Mouse (Mus musculus): Measurements from ENCODE around the gene Thada.
A peak's percentile ranks its signal among the peaks of the same experiment; 100 is the strongest.

The Thada gene

DNA sequence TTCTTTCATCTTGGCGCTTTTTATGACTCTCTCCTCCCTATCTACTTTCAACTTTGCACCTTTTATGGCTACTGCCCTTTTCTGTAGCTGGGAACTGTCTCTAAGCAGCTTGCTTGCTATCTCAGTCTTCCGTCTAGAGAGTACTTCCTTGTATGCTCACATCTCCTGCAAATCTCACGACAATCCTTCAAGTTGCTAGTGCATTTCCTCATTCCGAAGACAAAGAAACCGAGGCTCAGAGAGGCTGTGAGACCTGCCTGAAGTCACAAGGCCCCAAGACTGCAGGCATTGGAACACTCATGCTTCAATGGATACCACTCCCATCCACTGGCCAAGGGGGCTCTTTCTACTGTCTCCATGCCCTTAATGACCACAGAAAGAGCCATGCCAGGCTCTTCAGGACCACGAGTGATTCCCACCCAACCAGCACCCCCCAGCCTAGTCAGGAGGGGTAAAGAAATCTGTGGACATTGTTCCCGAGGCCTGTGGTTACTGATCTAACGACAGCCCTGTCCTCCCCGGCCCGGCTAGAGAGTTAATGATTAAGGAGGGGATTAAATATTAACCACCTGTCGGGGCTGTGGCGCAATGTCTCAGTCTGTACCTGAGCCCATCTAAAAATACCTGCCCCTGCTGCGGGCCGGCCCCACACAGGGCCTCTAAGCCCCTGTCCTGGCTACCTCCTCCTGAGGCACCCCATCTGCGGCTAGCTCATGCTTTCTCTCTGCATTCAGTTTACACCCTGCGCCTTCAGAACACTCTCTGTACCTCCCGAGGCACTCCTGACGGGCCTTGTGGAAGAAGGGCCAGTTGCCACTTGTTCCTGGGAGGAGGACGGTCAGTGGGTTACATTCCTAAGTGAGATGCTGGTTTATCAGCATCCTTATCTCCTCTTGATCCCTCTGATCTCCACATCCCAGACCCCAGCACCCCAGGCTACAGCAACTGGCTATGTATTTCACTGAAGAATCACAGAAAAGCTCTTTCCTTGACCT, 309.0 kb downstream of the Thada start:
- DNase-seq, result peak; percentile 88

DNA sequence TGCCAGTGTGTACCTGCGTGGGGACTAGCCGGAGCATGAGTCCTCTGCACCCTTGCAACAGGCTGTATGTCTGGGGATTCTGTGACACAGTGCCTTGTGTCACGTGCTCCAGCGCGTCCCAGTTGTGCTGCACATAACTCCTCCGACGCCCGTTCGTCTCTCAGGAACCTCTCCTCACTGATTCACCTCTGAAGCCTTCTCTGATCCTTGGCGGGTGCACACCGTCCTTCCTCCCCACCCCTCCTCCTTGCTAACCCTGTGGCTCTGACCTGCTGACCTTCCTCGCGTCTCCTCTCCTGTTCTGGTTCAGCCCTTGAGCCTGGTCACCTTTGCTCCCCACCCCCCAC, 309.8 kb downstream of the Thada start:
- peak; percentile 66 for DNase-seq

DNA sequence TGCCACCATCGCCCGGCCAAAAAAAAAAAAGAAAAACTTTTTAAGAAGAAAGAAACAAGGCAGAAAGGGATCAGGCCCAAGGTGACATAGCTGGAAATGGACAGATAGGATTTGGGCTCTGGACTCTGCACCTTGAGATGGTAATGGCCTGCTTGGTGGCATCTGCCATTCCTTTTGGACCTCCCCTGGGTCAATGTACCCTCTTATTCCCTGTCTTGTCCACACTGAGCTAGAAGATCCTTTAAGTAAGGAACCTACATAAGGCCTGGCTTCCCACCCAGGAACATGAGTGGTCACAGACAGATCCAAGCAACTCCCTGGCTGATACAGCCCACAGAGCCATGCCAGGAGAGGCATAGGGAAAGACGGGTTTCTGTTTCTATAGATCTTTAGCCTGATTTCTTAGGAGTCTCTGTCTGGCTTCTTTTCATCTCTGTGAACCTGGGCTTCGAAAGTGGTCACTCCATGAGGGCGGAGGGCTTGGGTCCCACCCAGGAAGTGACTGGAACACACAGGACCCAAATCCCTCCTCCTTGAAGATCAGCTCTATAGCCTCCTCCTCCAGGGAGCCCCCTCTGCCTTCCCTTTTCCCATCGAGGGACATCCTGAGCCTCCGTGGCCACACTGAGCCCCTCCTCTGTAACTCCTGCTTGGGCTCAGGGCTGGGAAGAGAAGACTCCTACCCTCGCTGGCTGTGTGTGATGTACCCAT, 310.3 kb downstream of the Thada start:
- DNase-seq, result peak; percentile 88

DNA sequence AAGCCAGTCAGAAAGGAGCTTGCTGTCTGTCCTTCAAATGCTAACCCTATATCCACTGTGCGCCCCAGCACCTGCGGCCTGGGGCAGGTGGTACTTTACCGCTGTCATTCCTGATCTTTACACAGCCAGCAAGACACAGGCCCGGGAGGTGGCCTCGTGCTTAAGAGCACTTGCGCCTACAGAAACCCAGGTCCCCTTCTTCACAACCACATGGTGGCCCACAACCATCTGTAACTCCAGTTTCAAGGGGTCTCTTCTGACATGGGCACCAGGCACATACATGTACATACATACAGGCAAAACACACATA, 311.0 kb downstream of the Thada start:
- DNase-seq, result peak; percentile 83

DNA sequence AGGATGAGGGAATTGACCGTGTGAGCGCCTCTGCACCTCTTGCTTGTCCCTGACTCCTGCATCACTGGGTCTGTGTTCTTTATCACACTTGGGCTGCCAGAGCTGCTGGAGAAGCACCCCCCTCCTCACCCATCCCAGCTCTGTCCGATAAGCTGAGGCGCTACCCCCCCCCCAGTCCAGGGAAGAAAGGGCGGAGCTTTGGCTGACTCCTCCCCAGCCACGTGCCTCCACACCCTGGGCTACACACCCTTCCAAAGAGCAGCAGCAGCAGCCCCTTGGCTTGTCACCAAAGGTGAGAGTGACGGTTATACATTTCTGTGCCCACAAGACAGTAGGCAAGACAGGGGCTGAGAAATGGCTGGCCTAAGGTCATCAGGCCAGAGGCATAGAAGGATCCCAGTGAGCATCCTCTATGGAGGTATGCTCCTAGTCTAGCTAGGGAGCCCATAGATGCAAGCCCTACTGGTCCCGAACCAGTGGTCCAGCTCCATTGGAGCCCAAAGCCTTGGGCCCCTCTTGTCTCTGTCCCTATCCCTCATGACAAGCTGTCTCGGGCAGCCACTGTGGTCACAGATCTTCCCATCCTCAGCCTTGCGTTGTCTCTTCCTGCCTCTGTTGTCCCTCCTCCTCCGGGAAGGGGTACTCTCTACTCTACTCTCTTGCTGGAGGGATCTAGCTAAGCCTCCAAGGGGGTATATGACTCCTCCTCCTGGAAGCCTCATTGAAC, 311.5 kb downstream of the Thada start:
- DNase-seq, result peak; percentile 89

DNA sequence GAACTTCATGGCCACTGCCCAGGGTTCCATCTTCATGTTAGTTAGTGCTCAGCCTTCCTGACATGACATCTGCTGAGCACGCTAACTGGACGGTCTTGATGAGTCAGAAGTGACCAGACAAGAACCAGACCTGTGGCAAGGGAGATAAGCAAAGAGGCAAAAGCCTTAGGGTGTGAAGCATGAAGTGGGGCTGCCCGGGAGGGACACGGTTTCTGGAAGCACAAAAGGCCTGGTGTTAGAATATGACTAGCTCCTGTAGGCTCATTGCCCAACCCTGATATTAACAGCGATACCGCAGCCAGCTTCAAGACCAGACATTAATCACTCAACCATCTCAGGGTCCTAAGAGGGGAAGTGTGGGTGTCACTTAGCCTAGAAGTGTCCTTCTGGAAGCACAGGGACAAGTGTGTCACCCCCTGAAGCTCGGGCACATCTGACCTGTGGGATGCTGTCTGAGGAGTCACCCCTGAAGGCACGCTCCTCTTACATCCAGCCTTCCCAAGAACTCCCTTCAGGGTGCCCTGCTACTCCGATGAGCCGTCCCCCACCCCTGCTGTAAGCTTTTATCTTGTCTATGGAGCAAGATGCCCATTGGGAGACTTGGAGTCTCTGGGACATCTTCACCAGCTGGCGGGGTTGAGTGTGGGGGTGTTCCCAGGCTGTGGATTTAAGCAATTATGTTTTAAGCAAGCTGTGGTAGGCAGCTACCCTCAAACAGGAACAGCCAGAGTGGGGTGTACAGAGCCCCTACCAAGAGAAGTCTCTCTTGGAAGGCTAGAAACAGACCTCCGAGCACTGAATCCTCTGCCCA, 312.8 kb downstream of the Thada start:
- DNase-seq, result peak; percentile 90

DNA sequence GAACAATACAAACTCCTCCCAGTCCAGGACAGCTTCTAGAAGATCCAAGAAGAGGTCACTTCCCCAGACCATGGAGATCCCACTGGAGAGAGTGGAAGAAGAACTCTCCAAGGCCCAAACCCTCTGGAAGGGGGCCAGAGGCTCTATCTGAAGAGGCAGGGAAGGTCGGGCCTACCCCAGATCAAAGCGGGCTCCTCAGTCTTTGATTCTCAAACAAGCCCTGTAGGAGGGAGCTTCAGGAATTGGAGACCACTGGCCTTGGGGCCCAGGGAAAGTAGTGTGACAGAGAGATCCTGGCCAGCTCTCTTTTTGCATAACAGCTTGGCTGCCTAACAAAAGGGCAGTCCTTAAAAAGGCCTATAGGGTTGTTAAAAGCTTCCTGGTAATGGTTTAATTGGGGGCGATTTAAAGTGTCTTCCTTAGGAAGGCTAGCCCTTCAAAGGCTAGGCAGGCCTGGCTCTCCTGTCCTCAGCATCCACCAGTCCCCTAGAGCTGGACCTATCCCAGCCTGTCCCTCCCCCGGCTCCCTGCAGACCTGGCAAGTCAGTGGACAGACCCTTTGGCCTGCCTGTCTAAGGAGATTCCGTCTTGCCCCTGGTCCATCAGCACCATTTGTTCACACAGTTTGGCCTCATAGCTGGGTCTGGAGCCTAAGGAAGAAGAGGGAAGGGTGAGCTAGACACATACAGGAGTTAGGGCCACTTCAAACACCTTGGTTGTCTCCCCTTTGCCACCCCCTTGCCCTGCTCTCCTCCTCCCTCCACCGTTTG, 313.6 kb downstream of the Thada start:
- DNase-seq, result no peak

DNA sequence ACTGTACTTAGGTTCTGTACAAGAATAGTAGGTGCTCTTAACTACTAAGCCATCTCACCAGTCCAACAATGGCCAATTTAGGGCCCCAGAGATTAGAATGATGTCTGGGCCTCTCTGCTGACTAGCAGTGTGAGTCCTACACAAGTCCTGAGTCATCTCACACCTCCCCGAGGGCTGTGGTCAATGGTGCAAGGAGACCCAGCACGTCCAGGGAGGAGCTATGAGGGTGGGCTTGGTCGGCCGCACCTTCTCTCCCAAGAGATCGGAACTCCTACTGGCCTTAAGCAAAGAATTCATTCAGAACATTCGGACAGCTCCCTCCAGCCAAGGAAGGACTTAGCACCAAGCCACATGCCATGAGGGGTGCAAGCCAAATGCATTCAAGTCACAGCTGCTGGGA, 314.7 kb downstream of the Thada start:
- DNase-seq, result peak; percentile 89

DNA sequence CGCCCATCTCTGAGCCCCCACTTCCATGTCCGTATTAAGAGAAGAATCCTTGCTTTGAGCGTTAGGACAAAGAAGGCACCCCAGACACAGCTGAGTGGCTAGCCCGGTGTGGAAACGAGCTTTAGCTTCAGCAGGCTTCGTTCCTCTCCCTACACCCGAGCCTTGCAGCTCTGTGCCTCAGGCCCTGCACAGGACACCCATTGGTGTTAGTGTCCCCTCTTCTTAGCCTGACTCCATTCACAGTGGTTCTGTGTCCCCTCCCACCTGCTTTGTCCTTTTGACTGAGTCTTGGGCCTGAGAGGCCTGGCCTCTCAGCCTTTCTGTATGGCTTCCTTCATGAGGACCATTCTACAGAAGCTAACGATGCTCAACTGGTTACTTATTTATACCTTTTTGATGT, 315.7 kb downstream of the Thada start:
- peak; percentile 84 for DNase-seq

DNA sequence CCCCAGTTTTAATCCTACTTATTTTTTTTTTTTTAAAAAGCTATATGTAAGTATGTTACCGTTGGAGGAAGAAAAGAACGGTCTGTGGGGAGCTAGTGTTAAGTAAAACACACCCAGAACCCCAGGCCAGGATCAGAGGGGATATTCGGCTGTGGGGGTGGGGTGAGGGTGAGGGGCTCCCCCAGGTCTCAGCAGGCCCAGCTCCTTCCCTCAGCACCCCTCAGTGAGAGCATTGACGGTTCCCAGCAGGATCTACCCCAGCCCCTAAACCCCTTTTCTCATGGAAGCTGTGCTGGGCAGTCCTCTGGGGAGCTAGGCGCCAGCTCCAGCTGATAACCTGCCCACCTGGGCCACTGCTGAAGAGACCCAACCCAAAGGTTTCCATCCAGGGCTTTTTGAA, 316.4 kb downstream of the Thada start:
- DNase-seq, result peak; percentile 92

DNA sequence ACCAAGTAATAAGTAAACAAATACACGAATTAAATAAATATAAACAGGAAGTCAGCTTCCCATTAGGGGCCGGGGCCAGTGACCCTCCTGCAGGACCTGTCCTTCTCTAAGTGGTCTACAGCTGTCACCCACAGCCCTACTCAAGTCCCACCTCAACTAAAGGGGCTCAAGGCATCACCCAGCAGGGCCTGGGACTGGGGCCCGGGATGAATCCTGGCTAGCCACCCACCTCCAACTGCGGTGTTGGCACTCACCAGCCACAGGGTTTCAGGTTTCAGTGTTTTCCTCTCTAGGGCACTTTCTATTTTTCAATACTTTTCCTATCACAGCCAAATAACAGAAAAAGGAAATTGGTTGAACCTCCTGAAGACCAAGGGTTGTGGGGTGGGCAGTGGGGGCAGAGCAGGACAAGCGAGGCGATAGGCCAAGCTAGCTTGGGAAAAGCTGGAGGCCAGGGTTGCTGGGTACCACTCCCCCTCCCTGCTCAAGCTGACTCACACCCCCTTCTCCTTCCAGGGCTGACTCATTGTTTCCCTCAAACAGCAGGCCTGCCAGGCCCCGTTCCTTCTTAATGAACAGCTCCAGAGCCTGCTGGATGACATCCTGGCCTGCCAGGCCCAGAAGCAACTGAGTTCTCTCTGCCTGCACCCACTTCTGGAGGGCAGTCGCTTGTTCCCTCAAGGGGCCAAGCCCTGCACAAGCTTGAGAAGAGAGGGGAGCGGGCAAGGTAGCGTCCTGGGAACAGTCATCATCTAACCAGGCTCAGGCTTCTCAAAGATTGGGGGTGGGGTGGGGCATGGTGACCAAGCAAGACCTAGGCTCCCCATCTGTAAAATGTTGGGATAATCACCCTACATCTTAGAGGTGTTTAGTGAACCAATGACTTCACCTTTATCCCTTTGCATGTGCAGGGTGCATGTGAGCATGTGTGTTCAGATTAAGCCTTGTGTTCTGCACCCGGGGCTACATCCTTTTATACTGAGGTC, 317.2 kb downstream of the Thada start:
- DNase-seq, result peak; percentile 99

DNA sequence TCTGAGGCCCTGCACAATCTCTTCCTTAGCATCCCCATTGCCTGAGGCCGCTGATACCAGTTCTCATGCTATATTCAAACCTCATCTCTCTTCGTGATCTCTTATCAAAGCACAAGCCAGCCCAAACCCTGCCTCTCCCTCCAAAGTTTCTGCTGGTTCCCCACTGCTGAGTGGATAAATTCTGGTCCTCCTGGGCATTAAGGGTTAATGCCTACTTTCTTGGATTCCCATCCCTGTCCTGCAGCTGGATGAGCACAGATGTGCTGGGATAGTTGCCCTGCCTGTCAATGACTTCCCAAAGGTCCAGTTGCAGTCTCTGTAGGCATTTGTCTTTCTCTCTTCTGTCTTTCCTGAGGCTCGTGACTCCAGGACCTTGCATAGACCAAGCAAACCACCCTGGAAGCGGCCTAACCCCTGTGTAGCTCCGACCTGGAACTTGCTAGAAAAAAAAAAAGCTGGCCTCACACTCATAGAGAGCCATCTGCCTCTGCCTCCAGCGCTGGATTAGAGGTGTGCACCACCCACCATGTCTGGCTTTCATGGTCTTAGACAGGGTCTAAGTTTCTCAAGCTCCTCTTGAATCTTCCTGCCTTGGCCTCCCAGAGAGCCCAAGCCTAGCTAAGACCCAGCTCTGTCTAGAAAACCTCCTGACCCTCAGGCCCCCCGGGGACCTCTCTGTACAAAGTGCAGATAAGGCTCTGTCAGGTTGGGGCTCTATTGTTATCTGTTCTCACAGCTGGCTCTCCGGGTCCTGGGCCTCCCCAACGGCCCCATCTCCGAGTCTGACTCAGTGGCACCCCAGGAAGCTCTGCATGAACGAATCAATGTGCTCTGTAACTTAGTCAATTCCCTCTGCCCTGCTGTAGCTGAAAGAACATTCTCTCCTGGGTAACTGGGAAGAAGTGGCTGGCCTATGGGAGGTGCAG, 318.6 kb downstream of the Thada start:
- DNase-seq, result peak; percentile 90

DNA sequence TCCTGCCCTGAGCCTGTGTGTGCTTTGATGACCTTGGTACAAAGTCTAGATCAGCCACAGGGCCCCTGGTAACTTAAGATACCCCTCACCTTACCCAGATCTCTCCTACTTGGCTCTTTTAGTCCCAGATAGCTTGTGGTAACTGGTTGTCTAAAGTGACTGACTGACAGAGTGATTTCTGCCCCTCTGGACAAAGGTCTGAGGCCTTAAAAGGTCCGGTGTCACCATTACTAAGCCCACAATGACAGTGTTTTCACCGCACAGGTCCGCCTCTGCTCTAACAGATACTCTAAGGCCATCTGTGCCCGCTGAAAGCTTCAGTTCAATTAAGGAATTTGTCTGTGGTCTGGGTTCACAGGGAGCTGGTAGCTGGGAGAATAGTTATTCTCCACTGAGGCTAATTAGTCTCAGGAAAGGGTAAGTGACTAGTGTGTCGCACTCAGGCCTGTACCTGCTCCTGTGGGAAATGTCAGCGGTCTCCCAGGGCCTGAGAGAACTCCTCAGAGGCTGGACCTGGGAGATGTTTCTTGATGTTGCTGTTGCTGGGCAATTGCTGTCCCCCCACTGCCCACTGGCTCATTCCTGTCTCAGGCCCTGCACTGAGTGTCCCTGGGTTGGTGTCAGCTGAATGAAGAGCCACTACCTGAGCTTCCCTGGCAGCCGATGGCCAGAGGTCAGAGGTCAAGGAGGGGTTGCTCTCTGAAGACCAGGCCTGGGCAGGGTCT, 319.4 kb downstream of the Thada start:
- peak; percentile 93 for DNase-seq

DNA sequence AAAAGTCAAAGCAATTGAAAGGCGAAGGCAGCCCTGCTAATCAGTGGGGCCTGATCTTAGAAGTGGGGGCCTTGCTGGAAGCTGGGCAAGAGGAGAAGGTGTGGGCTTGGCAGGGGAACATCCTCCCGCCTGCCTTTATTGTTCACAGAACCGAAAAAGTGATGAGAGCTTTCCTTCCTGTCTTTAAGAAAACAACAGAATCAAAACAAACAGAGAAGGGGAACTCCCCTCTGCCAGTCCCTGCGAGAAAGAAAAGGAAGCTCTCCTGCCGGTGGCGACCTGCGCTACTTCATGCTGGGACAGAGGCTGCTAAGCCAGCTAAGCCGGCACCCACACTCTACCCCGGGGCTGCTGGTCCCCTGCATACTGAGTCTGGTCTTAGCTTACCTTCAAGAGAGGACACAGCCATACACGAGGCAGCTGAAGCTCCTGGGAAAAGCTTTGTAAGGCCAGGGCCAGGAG, 320.1 kb downstream of the Thada start:
- peak; percentile 97 for DNase-seq

DNA sequence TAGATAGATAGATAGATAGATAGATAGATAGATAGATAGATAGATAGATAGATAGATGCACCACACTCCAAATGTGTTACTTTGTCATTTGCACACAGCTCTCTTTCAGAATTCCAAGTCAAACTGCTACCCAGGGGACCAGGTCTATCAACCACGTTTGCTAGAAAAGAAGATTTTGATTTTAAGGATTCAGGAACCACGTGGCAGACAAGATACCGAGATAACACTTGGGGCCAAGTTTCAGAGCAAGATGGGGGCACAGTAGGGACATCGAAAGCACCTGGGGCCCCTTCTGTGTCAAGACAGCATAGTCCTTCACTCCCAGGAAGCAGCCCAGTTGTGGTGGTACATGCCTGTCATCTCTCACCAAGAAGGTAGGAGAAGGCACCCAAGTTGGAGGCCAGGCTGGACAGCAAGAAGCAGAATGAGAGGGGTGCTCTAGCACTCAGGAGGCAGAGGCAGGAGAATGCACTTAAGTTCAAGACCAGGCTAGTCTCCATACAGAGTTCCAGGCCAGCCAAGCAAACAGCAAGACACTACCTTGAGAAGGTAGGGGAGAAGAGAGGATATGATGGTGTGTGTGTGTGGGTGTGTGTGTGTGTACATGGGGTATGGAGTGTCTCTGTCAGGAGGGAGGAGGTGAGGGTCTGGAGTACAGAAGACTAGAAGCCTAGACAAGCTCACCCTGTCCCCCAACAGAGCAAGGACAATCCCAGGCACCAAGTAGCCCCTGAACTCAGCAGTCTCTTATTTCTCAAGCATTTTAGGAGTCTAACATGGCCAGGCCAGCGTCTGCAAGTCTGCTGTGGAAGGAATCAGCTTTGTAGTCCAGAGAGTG, 321.0 kb downstream of the Thada start:
- no peak for DNase-seq

DNA sequence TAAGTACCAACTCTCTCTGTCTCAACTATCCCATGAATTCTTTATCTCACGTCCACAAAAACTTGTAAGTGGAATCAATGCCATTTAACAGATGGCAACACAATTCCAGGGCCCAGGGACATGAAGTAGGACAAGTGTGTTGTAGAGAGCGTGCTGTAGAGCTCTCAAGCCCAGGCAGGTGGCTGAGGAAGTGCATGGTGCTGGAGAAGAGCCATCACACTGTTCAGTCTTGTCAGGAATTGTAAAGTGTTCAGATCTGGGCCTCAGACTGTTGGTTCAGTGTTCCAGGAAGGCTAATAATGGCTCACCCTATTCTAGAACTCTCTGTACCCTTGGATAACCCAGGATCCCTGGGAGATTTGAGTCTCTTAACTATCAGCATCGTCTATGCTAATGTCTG, 321.9 kb downstream of the Thada start:
- no peak for DNase-seq

DNA sequence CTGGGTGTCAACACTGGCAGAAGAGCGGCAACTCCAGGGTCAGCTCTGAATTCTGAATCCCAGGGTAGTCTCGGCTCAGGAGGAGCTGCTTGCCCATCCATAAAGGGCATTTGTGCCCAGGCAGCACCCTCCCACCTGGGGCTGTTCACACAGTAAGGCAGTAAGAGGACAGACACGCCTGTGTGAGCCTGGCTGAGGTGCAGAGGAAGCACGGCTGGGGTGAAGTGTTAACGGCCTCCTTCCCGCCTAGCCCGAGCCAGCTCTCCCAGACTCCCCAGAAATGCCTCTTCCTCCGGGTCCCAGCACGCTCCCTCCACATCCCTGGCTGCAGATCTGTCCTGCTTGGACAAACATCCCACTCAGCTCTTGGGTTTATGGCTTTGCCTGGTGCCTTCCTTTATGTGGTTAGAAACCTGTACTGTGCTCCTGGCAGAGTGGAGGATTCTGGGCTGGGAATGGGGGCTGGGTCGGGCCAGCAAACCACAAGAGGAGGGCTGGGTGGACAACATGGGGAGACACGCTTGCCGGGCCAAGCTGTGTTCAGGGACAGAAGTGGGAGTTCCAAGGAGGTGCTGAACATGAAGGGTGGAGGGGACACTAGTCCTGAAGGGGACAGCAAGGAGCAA, 322.7 kb downstream of the Thada start:
- DNase-seq, result no peak
